Mouse (Mus musculus): ENCODE measurements around the gene Vav2. TPM values are rescaled to one million over a fixed set of nuclear protein-coding genes. Genes with fewer than 3 reads are reported as not detected.

Gene Vav2
- polyA plus RNA-seq, 1 experiment from 2014 or later: 9.2 TPM

DNA sequence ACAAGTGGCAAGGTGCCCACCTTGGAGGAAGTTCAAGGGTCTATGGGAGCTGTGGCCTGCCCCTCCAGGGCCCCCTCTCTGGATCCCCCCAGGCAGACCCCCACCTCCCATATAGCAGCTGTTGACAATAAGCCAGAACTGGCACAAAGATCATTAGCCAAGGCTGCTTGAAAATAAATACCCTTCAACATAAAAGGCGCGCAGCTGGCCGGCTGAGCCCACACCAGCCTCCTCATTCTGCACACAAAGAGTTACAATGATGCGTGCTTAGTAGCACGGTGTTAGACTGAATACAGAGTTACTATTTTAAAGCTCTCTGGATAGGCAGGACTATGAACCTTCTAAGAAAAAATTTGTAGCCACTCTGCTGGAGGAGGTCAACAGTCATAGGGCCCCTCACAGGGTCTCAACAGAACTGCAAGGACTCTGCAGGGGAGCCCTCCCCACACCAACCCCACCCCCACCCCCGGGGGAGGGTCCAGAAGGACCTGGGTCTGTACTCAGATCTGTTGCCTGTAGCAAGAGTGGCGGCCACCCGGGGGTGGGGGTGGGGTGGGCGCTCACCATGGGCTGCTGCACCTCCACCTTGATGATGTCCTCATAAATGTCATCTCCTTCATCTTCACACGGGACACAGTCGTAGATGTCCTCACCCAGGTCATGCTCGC is 125.3 kb downstream of the Vav2 start:
- ATAC-seq: peak; percentile 75; the same call in 1 of the 2 replicates
- Histone ChIP-seq H3K27ac (ENCODE audit: low read length) (peak overlapping the region; percentile 31), H3K4me3 (ENCODE audit: low read depth, low read length) (no peak overlapping the region), H3K27me3 (ENCODE audit: control insufficient read depth, insufficient read depth, low read depth, low read length) (no peaks in the 10 kb centered on the region), H3K4me2 (ENCODE audit: low read length) (no peak overlapping the region), H3K9me3 (replicated peaks; ENCODE audit: control insufficient read depth, low read length, poor library complexity, severe bottlenecking) (no peaks in the 10 kb centered on the region), H3K36me3 (ENCODE audit: control insufficient read depth, insufficient read depth, low read length) (no peaks in the 10 kb centered on the region), H3K9ac (ENCODE audit: low read depth, low read length) (no peak overlapping the region), H3K4me1 (ENCODE audit: control insufficient read depth, insufficient read depth, low read length) (peaks cover 8% of the 10 kb centered on the region)
- 34% methylated on average over 12 of the region's 12 CpGs for WGBS

GRCm38 (mm10) chr2:27300725-27301443 is 125.9 kb downstream of the Vav2 start:
- Histone ChIP-seq H3K27ac (ENCODE audit: low read length) (peak overlapping the region; percentile 31), H3K4me2 (ENCODE audit: low read length) (no peak overlapping the region), H3K9ac (ENCODE audit: low read depth, low read length) (no peak overlapping the region), H3K27me3 (ENCODE audit: control insufficient read depth, insufficient read depth, low read depth, low read length) (no peaks in the 10 kb centered on the region), H3K9me3 (replicated peaks; ENCODE audit: control insufficient read depth, low read length, poor library complexity, severe bottlenecking) (no peaks in the 10 kb centered on the region), H3K36me3 (ENCODE audit: control insufficient read depth, insufficient read depth, low read length) (no peaks in the 10 kb centered on the region), H3K4me3 (ENCODE audit: low read depth, low read length) (no peak overlapping the region), H3K4me1 (ENCODE audit: control insufficient read depth, insufficient read depth, low read length) (peaks cover 8% of the 10 kb centered on the region)
- 73% methylated on average over 13 of the region's 13 CpGs for WGBS
- no peak for ATAC-seq

DNA sequence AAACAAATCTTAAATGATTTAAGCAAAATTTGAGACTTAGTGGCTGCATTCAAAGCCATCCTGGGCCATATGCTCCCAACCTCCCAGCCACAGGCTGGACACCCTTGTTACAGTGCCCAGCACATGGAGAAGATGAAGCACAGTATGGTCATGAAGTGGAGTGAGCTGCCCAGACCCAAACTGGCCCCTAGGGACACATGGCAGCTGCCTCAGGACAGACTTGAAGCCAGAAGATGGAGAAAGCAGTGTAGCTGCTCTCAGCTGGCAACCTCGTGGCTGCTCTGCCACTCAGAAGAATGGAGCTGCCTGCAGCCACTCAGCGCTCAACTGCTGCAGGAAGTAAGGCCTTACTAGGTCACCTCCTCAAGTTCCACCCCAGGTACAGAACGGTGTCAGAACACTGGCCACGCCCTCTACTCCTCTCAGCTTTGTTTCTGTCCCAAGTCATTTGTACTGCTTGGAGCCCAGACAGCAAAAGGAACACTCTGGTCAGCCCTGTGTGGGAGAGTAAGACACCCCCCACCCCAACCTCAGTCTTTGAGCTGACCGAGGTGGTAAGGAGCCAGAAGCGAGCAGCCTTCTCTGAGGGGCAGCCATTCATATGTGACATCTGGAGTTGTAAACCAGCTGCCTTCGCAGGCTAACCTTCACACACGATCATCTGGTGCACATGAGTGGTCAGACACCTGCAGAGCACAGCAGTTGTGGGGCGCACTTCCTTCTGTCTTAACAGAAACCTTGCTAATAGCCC is 130.0 kb downstream of the Vav2 start:
- Histone ChIP-seq H3K9me3 (replicated peaks; ENCODE audit: control insufficient read depth, low read length, poor library complexity, severe bottlenecking) (no peaks in the 10 kb centered on the region), H3K4me2 (ENCODE audit: low read length) (no peak overlapping the region), H3K27me3 (ENCODE audit: control insufficient read depth, insufficient read depth, low read depth, low read length) (no peaks in the 10 kb centered on the region), H3K4me3 (ENCODE audit: low read depth, low read length) (no peak overlapping the region), H3K36me3 (ENCODE audit: control insufficient read depth, insufficient read depth, low read length) (no peaks in the 10 kb centered on the region), H3K4me1 (ENCODE audit: control insufficient read depth, insufficient read depth, low read length) (peaks cover 3% of the 10 kb centered on the region), H3K27ac (ENCODE audit: low read length) (no peak overlapping the region), H3K9ac (ENCODE audit: low read depth, low read length) (no peak overlapping the region)
- 81% methylated on average over 9 of the region's 9 CpGs for WGBS
- no peak for ATAC-seq

DNA sequence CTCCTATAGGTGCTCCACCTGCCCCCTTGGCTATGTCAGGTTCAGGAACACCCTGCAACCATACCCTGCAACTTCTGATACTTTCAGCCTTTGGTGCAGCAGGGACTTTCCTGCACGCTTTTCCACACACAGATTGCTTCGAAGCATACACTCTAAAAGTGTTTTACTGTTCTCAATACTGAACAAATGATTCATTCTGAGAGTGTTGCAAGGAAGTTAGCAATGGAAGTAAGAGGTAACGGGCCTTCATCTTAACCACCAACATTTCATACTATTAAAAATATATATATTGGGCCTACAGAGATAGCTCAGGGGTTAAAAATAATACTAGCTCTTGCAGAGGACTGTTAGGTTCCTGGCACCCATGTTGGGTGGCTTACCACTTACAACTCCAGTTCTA is 132.1 kb downstream of the Vav2 start:
- Histone ChIP-seq H3K9me3 (replicated peaks; ENCODE audit: control insufficient read depth, low read length, poor library complexity, severe bottlenecking) (no peaks in the 10 kb centered on the region), H3K4me2 (ENCODE audit: low read length) (no peak overlapping the region), H3K27me3 (ENCODE audit: control insufficient read depth, insufficient read depth, low read depth, low read length) (no peaks in the 10 kb centered on the region), H3K27ac (ENCODE audit: low read length) (no peak overlapping the region), H3K36me3 (ENCODE audit: control insufficient read depth, insufficient read depth, low read length) (peaks cover 6% of the 10 kb centered on the region; the same call in 1 of the 2 replicates), H3K4me3 (ENCODE audit: low read depth, low read length) (no peak overlapping the region), H3K4me1 (ENCODE audit: control insufficient read depth, insufficient read depth, low read length) (no peaks in the 10 kb centered on the region), H3K9ac (ENCODE audit: low read depth, low read length) (no peak overlapping the region)
- no peak for ATAC-seq
- WGBS: 98% methylated on average over 3 of the region's 3 CpGs

DNA sequence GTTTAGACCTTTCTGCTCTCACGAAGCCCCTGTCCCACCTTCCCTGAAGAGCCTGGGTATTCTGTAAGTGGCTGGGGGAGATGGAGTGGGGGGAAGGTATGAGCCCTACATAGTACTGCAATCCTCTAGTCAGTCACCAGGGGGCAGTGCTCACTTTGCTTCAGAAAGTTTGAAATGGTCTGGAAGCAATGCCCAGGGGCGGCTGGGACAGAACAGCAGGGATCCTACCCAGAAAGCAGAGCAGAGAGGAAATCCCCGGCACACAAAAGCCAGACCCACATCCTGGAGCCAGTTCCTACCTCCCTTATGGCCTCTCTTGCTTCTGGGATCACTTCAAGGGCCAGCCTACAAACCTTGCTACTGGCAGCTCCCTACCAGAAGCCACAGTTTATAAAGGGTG is 137.8 kb downstream of the Vav2 start:
- Histone ChIP-seq H3K9me3 (replicated peaks; ENCODE audit: control insufficient read depth, low read length, poor library complexity, severe bottlenecking) (no peaks in the 10 kb centered on the region), H3K4me1 (ENCODE audit: control insufficient read depth, insufficient read depth, low read length) (peaks cover 5% of the 10 kb centered on the region; the same call in 1 of the 2 replicates), H3K27ac (ENCODE audit: low read length) (peak overlapping the region; percentile 29), H3K4me3 (ENCODE audit: low read depth, low read length) (no peak overlapping the region), H3K36me3 (ENCODE audit: control insufficient read depth, insufficient read depth, low read length) (peaks cover 10% of the 10 kb centered on the region), H3K4me2 (ENCODE audit: low read length) (no peak overlapping the region), H3K27me3 (ENCODE audit: control insufficient read depth, insufficient read depth, low read depth, low read length) (no peaks in the 10 kb centered on the region), H3K9ac (ENCODE audit: low read depth, low read length) (0 out of 2 replicates have a peak overlapping the region, but pooled peaks have one; percentile 27)
- peak; percentile 30 for ATAC-seq
- WGBS: 7% methylated on average over 3 of the region's 3 CpGs

DNA sequence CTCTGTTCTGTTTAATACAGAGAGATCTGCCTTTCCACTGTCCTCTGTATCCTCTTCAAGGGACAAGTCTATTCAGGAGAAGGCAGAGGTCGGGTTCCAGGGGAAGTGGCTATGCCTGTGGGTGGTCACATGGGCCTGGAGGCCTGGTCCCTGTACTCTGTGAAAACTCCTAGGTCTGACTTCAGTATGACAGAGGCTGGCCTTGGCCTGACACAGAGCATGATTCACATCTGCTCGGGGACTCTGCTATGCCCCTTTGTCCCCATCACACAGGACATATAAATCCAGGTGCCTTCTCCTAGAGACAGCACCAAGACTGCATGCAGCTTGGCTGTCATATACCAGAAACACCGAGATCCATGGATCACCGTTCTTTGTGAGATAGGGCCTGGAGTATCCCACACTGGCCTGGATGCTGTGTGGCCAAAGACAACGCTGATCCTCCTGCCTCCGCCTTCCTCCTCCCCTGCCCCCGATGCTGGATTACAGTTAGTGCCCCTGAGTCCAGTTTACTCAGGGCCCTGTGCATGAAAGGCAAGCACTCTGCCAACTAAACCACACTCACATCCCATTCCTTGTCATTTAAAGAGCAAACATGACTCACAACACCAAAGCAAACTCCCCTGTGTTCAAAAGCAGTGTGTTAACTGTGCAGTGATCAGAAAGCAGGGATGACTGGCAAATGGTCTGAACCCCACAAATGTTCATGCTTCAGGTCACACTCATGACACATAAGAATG is 139.7 kb downstream of the Vav2 start:
- WGBS: 84% methylated on average over 7 of the region's 7 CpGs
- Histone ChIP-seq H3K4me1 (ENCODE audit: control insufficient read depth, insufficient read depth, low read length) (peaks cover 5% of the 10 kb centered on the region; the same call in 1 of the 2 replicates), H3K4me2 (ENCODE audit: low read length) (no peak overlapping the region), H3K9ac (ENCODE audit: low read depth, low read length) (no peak overlapping the region), H3K4me3 (ENCODE audit: low read depth, low read length) (no peak overlapping the region), H3K9me3 (replicated peaks; ENCODE audit: control insufficient read depth, low read length, poor library complexity, severe bottlenecking) (no peaks in the 10 kb centered on the region), H3K27ac (ENCODE audit: low read length) (no peak overlapping the region), H3K27me3 (ENCODE audit: control insufficient read depth, insufficient read depth, low read depth, low read length) (no peaks in the 10 kb centered on the region), H3K36me3 (ENCODE audit: control insufficient read depth, insufficient read depth, low read length) (peaks cover 10% of the 10 kb centered on the region)
- no peak for ATAC-seq

GRCm38 (mm10) chr2:27284441-27284840 is 142.4 kb downstream of the Vav2 start:
- H3K4me2 ChIP-seq (ENCODE audit: low read length): no peak overlapping the region
- no peak overlapping the region for H3K27ac ChIP-seq (ENCODE audit: low read length)
- ATAC-seq: no peak
- no peak overlapping the region for H3K4me3 ChIP-seq (ENCODE audit: low read depth, low read length)
- WGBS: 75% methylated on average over 7 of the region's 7 CpGs
- H3K4me1 ChIP-seq (ENCODE audit: control insufficient read depth, insufficient read depth, low read length): peaks cover 4% of the 10 kb centered on the region; the same call in 1 of the 2 replicates
- no peaks in the 10 kb centered on the region for H3K27me3 ChIP-seq (ENCODE audit: control insufficient read depth, insufficient read depth, low read depth, low read length)
- no peak overlapping the region for H3K9ac ChIP-seq (ENCODE audit: low read depth, low read length)
- H3K36me3 ChIP-seq (ENCODE audit: control insufficient read depth, insufficient read depth, low read length): peaks cover 4% of the 10 kb centered on the region
- no peaks in the 10 kb centered on the region for H3K9me3 ChIP-seq (replicated peaks; ENCODE audit: control insufficient read depth, low read length, poor library complexity, severe bottlenecking)

- no peak overlapping the region for H3K27ac ChIP-seq (ENCODE audit: low read length)
- ATAC-seq: no peak
- no peaks in the 10 kb centered on the region for H3K27me3 ChIP-seq (ENCODE audit: control insufficient read depth, insufficient read depth, low read depth, low read length)
- 91% methylated on average over 9 of the region's 9 CpGs for WGBS
- H3K4me3 ChIP-seq (ENCODE audit: low read depth, low read length): no peak overlapping the region
- no peaks in the 10 kb centered on the region; the same call in none of the 2 replicates for H3K36me3 ChIP-seq (ENCODE audit: control insufficient read depth, insufficient read depth, low read length)
- no peaks in the 10 kb centered on the region for H3K4me1 ChIP-seq (ENCODE audit: control insufficient read depth, insufficient read depth, low read length)
- H3K4me2 ChIP-seq (ENCODE audit: low read length): no peak overlapping the region
- H3K9me3 ChIP-seq (replicated peaks; ENCODE audit: control insufficient read depth, low read length, poor library complexity, severe bottlenecking): no peaks in the 10 kb centered on the region
- H3K9ac ChIP-seq (ENCODE audit: low read depth, low read length): no peak overlapping the region
Measured at GRCm38 (mm10) chr2:27281771-27282170, 145.1 kb downstream of the Vav2 start.

Measured in midbrain, embryonic 16.5 days (tissue).